Mouse (Mus musculus): ENCODE results near the gene Gm44965.

The Gm44965 gene

DNA sequence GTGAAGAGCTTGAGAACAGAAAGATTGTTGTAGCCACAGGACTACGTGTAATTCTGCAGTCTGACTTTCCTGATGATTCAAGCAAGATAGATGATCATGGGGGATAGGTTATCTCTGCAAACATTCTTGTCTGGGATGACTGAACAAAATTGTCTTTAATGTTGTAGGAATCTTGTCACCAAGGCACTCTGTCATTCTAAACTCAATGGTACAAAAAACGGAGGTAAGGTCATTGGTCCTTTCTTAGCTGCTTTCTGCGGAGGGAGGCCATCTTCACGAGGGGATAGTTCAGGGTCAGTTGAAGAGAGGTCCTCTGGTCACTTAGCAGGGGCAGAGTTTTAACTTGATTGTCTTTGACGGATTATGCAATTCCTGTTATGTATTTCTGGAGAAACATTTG, 15.0 kb upstream of the Gm44965 start:
- intact Hi-C loops (cut with DNase I): no loop called here

DNA sequence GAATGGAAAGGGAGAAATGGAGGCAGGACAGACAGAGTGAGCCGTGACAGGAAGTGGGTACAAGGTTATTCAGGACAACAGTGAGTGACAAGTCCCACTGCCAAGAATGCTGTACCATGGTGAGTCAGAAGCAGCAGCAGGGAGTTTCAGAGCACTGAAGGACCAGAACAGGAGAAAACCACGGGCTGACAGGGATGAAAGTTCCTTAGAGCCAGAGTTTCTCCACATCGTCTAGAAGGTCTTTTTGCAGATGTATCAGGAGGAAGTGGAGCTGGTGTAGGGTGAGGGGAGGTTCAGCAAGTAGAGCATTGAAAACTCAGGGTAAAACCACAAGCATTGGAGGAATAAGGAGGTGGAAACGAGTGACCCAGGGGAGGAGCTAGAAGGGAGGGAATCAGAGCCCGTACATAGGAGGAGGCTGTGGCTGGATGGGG, 14.5 kb upstream of the Gm44965 start:
- intact Hi-C loops (cut with DNase I): no loop called here

DNA sequence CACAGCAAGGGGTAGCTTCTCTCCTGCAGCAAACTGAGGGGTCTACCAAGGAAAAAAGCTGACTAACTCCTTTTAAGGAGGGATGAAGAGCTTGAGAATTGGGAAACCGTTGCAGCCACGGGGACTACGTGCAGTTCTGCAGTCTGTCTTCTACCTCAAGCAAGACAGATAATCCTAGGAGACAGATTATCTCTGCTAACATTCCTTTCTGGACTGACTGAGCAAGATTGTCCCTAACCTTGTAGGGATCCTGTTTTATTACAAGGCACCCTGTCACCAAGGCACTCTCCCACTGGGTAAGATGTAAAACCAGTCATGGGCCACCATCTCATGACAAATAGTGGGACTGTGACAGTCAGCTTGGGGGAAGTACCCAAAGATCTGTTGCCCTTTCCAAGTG, 12.5 kb upstream of the Gm44965 start:
- intact Hi-C loops (cut with DNase I): no loop called here

DNA sequence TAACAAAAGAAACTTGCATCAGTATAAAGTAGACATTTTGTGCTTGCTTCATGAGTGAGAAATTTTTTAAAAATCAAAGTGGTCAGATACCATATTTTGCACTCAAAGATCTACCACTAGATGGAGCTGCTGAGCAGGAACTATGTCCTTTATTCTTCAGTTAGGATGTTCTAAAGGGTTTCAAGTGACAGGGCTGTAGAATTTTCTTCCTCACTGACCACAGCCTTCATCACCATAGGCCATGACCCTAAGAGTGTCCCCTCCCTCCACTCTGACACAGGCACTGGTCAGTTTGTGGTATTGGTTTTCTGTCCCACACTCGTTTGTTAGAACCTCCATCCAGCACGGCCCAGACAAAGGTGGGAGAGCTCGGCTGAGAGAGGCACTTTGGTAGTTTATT, 11.7 kb upstream of the Gm44965 start:
- intact Hi-C loops (cut with DNase I): loop anchor here (2.0 kb wide), 1 partner anchor 61 kb away; no protein-coding TSS in a partner anchor

DNA sequence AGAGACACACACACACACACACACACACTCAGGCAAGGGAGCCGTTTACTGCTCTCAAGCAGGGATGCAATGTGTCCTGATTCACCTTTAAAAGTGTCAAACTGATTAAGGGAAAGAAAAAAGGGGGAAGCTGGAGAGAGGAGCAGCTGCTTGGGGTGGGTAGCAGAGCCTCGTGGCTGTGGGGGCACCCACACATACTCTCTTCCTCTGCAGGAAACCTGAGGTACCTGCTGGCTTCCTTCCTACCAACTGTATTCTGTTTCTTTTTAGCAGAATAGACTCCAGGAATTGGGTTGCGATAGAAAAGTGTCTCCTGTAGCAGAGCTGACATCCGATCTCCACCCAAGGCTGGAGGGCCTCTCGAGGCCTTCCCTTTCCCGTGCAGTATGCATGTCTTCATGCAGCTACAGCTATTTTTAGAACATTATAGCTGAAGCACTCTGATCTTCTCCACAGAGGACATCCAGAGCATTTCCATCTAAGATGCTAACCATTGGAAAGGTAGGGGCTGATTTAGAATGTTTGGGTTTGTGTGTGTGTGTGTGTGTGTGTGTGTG, 4.5 kb upstream of the Gm44965 start, which contains the start of gene Gm45021:
TSS of gene Gm45021 (plus strand) at position 417 of the 557 bp plus-strand sequence.
- intact Hi-C loops (cut with DNase I): no loop called here

DNA sequence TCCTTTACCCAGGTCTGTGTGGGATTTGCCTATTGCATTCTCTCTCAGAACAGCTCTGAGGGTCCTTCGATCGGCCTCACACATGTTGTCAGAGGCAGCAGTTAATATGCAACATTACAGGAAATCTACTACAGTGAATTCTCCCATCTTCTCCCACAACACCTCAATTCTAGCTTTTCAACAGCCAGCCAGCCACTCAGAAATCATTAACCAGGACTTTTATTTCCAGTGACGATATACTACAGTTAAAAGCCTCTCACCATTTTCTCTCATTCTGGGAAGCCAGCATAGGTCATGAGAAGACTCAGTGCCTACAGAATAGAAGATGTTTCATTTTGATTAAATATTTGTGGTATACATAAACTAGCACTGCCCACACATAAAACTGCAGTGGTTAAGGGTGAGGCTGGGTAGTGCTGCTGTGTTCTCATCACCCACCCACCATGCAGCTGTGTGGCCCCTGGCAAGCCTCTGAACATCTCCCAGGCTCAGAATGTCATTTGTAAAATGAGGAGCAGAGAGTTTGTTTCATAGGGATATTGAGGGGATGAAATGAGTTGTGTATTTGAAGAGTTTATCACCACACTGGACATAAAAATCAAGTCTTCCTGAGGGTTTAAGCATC, 2.4 kb upstream of the Gm44965 start:
- intact Hi-C loops (cut with DNase I): no loop called here

DNA sequence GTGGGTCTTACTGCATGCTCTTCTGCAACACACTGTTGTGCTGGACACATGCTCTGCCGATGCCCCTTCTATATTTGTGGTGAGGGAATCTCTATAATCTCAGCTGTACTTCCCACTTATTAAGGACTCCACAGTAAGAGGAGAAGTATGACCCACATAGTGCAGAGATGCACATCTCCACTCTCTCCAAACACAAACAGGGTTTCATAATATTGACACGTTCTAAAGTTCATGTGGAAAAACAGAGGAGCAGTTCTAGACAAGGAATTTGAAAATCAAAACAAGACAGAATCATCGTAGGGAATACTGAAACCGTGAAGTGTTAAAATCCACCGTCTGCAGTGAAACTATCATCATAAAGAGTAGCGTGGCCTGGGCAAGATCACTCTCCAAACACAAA, 1.9 kb upstream of the Gm44965 start:
- intact Hi-C loops (cut with DNase I): no loop called here

DNA sequence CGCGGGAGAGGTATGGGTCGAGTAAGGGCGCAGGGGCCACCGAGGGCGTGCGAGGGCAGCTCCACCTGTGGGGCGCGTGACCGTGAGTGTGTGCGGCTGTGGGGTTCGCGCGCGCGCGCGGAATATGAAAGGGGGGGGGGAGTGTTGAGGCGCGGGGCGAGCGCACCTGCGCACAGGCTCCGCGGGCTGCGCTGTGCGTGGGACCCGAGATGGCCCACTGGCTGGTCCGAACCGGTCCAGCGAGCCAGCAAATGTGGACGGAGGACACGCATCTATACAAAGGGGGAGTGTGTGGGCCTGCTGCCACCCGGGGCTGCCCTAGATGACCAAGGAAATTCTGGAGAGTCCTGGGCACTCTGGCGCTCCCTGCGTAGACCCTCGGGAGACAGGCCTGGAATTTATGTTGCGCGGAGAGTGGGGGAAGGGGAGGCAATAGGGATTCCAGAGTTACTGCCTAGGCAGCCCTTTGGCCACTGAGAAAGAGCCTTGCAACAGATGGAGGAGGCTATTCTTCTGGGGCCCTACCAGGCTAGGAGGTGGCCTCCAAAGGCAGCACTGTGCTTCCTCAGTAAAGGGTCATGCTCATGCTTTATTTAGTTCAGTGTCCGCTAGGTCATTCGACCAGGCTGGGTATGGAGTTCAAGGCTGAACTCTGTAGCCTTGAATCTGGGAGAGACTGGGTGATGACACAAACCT, 450 bp downstream of the Gm44965 start:
- intact Hi-C loops (cut with DNase I): no loop called here

DNA sequence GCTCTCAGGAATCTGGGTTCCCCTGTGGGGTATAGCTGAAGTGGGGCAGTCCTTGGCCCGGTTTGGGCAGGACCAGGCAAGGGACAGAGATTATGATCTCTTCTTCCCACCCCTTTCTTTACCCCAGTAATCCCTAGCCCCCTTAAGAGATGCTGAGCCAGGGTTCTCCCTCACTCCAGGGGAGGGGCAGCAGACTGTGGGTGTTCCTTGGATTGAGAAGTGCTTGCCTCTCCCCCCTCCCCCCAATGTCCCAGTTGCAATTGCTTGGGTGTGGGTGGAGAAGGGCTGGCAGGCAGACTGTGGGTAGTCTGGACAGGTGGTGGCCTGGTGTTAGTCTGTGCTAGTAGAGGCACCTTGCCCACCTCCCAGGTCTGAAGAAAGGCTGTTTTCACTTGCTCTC, 1.5 kb downstream of the Gm44965 start:
- intact Hi-C loops (cut with DNase I): loop anchor here (5.0 kb wide), 1 partner anchor 48 kb away; no protein-coding TSS in a partner anchor

DNA sequence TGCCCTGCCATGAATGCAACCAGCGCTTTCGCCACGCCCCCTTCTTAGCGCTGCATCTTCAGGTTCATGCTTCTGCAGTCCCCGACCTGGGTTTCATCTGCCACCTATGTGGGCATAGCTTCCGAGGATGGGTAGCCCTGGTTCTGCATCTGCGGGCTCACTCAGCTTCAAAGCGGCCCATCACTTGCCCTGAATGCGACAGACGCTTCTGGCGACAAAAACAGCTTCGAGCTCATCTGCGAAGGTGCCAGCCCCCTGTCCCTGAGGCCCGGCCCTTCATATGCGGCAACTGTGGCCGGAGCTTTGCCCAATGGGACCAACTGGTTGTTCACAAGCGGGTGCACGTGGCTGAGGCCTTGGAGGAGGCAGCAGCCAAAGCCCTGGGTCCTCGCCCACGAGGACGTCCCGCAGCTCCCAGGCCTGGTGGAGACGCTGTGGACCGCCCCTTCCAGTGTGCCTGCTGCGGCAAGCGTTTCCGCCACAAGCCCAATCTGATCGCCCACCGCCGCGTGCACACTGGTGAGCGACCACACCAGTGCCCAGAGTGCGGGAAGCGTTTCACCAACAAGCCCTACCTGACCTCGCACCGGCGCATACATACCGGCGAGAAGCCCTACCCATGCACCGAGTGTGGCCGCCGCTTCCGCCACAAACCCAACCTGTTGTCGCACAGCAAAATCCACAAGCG, 2.9 kb downstream of the Gm44965 start:
- intact Hi-C loops (cut with DNase I): loop anchor here (5.0 kb wide), 1 partner anchor 49 kb away; no protein-coding TSS in a partner anchor

DNA sequence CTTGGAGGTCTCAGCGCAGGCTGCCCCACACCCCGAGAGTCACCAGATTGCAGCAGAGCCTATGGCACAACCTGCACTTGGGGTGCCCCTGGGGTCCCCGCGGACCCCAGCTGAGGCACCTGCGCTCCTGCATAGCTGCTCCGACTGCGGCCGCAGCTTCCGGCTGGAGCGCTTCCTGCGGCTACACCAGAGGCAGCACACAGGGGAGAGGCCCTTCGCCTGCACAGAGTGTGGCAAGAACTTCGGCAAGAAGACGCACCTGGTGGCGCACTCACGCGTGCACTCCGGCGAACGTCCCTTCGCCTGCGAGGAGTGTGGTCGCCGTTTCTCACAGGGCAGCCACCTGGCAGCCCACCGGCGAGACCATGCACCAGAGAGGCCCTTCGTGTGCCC, 3.5 kb downstream of the Gm44965 start:
- intact Hi-C loops (cut with DNase I): loop anchor here (5.0 kb wide), 1 partner anchor 50 kb away; no protein-coding TSS in a partner anchor

DNA sequence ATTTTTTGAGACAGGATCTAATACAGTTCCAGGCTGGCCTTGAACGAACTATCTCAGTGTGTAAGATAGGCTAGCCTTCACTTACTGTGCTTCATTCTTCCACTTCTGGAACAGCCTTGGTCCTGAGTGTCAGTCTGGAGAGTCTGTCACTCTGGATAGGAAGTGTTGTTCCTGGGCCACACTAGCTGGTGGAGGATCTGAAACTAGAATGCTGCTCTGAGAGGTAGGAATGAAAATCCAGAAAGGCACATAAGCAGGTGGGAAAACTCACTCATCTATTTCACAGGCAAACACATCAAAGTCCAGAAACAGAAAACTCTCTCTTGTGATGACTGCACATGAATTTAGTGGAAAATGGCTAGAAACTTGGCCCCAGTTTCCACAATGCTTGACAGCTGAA, 6.9 kb downstream of the Gm44965 start:
- intact Hi-C loops (cut with DNase I): no loop called here

DNA sequence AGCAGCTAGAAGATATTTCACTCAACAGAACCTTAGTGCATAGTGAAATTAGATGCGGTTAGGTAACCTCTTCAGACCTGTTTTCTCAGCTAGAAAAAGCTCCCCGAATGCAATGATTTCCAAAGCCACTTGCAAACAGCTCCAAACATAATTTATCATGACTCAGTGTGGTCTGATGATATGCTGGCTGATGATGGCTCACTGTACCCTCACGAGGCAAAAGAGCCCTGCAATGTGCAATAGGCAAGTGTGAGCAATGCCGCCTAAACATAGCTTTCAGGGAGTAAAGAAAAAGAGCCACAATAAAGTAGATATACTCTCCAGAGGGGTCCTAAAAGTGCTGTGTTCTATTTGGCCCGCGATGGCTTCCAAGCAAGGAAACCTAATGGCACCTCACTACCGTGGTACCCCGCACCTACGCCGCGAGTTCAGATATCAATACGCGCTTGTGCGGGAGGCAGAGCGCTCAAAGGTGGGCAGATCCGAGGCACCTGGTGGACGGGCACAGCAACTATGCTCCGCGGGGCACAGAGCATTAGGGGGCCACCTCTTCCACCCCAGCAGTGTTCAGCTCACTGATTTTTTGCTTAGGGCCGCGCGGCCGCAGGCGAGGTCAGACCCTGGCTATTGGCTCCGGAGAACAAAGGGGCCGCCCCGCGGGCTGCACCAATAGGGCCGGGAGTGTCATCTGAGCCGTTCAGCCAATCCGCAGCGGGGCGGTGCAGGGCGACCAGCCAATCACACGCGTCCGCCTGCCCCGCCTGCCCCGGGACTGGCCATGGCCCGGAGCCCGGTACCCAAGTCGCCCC, 7.7 kb downstream of the Gm44965 start, which contains the start of gene Zfp775:
TSS of gene Zfp775 (plus strand) at position 793 of the 809 bp plus-strand sequence.
- intact Hi-C loops (cut with DNase I): no loop called here

DNA sequence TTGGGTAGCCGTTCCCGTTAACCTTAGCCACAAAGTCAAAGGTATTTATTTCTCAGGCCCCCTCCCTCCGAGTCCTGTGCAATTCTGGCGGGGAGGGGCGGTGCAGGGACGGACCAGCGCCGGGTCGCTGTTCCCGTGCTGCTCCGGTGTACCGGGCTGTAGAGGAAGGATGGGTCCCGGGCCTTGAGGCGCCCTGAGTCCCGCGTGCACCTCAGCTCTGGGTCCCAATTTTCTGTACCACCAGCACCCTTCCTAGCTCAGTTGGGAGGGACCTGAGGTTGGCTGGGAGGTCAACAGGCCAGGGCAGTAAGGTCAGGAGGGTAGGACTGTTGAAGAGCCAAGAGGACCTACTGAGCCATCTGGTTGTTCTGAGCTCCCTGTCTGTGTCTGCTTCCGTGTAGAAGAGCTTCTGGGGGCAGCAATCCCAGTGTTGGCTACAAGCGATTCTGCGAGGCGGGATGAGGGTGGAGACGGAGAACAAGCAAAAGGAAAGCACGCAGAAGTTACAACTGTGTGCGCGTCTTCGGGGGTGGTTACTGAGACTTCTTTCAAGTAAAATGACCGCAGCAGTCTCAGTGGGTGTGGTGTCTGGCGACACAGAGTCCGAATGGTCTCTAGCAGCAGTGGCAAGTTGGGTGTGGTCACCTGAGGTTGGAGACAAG, 8.5 kb downstream of the Gm44965 start:
- intact Hi-C loops (cut with DNase I): no loop called here

DNA sequence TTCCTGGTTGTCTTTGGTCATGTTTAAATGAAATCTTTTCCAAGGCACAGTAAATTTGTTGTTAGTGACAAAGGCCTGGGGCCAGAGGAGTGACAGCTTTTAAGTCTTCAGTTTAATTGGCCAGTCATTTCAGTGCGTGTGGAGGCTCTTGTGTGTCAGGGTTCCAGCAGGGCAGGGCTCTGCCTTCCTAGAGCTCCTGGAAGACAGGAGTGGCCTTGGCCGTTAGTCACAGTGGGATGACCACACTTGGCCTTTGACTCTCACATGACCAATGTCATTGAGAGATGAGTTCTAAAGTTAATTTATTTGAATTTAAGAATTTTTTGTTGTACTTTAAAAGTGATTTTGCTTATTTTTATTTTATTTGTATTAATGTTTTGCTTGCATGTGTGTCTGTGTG, 14.4 kb downstream of the Gm44965 start:
- intact Hi-C loops (cut with DNase I): no loop called here

DNA sequence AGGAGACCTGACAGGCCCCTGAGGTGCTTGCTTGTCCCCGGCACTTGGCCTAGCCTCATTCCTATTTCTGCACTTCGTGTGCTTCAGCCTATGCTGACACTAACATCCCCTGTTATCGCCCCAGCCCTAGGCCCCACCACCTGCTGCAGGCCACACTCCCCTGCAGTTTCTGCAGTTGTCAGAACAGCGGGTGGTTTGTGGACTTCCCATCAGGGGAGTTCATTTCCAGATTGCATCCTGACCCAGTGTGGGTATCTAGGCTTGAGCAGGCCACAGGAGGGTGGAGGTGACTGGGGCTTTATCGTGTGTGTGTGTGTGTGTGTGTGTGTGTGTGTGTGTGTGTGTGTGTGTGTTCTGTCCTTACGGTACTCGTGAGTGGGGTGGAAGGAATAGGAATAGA, 15.8 kb downstream of the Gm44965 start:
- intact Hi-C loops (cut with DNase I): no loop called here

DNA sequence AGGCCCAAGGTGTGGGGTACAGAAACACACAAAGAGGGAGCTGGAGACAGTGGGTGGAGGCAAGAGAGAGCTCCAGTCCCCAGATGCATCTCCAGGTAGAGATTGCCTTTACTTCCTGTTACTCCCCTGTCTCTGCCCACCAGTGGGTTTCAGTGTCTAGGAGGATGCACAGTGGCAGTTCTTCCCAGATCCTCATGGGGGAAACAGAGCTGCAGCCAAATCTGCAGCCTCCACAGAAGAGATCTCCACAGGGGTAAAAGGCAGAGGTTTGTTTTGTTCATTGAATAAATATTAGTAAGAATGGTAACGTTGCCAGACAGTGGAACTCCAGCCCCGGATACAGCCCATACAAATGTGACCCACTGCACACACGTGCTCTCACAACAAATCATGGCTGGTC, 16.9 kb downstream of the Gm44965 start:
- intact Hi-C loops (cut with DNase I): no loop called here

DNA sequence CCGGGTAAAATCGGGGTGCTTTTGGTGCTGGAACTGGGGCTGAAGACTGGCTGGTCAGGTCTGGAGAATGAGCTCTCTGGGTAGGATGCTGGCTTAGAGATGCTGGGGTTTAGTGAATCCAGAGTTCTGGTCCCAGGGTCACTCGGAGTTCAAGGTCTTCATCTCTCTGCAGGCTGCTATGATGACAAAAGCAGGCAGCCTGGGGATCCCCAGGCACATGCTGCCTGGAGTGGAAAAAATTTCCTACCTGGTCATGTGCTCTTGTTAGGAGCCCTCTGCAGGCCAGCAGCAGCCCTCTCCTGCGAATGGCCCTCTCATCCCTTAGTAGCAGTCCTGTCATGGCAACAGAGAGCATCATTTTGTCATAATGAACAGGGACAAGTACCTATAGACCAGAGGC, 19.7 kb downstream of the Gm44965 start:
- intact Hi-C loops (cut with DNase I): no loop called here

DNA sequence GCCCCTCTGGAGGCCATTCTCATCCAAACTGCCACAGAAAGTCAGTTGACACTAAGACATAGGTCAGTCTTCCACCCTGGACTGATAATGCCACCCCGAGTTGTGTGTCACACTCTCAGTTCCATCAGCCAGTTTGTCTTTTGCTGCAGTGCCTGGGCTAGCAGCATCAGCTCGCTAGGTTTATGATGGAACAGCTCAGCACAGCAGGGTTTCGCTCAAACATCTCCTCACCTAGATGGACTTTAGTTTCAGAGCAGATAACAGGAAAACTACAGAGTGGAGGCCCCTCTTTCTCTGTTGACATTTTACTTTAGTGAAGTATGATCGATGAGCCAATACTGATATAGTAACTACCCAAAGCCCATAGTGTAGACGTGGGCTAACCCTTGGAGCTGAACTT, 21.0 kb downstream of the Gm44965 start:
- intact Hi-C loops (cut with DNase I): no loop called here

DNA sequence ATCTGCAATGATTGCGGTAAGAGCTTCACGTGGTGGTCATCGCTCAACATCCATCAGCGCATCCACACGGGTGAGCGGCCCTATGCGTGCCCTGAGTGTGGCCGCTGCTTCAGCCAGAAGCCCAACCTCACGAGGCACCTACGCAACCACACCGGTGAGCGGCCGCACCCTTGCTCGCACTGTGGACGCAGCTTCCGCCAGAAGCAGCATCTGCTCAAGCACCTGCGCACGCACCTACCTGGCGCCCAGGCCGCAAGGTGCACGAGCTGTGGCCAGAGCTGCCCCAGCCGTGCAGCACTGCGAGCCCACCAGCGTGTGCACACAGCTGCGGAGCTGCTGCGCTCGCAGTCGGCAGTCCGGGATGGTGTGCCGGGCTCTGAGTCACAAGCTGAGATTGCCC, 26.3 kb downstream of the Gm44965 start:
- intact Hi-C loops (cut with DNase I): no loop called here
